Mouse (Mus musculus): ENCODE measurements around the gene Morn5. TPM values are rescaled to one million over a fixed set of nuclear protein-coding genes. Genes with fewer than 3 reads are reported as not detected.

The Morn5 gene
- polyA plus RNA-seq, 1 experiment from 2014 or later, result not detected

DNA sequence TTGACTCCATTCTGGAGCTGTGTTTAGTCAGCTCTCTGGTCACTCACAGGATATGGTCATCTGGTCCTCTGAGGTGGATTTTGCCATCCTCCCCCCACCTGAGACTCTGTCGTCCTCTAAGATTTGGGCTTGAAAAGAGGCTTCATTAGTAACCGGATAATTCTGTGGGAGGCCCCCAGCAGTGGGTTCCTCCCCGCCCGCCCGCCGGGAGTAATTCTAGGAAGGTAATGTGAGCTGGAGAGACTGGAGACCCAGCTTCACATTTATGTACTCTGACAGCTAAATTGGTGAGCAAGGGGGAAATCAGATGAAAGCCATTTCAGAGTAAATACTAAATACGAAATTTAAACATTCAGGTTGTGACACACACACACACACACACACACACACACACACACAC lies 59.4 kb downstream of the Morn5 start:
- Histone ChIP-seq H3K36me3 (no peaks in the 10 kb centered on the region), H3K27me3 (peaks cover 80% of the 10 kb centered on the region), H3K4me2 (no peak overlapping the region), H3K4me3 (replicated peaks) (no peak overlapping the region), H3K27ac (no peak overlapping the region), H3K9ac (replicated peaks) (no peak overlapping the region), H3K4me1 (replicated peaks) (peaks cover 21% of the 10 kb centered on the region), H3K9me3 (no peaks in the 10 kb centered on the region)
- WGBS, result 4% methylated on average over 7 of the region's 7 CpGs
- ATAC-seq (ENCODE audit: insufficient number of reproducible peaks, insufficient read depth, low FRiP score, low TSS enrichment, low read depth), result no peak

GRCm38 (mm10) chr2:36112632-36113031 lies 63.4 kb downstream of the Morn5 start:
- Histone ChIP-seq H3K4me1 (replicated peaks) (no peaks in the 10 kb centered on the region), H3K4me2 (no peak overlapping the region), H3K9ac (replicated peaks) (no peak overlapping the region), H3K27ac (no peak overlapping the region), H3K9me3 (no peaks in the 10 kb centered on the region), H3K27me3 (peaks cover 40% of the 10 kb centered on the region), H3K36me3 (peaks cover 24% of the 10 kb centered on the region), H3K4me3 (replicated peaks) (no peak overlapping the region)
- no peak for ATAC-seq (ENCODE audit: insufficient number of reproducible peaks, insufficient read depth, low FRiP score, low TSS enrichment, low read depth)
- whole genome bisulfite sequencing, result 77% methylated on average over 3 of the region's 3 CpGs

DNA sequence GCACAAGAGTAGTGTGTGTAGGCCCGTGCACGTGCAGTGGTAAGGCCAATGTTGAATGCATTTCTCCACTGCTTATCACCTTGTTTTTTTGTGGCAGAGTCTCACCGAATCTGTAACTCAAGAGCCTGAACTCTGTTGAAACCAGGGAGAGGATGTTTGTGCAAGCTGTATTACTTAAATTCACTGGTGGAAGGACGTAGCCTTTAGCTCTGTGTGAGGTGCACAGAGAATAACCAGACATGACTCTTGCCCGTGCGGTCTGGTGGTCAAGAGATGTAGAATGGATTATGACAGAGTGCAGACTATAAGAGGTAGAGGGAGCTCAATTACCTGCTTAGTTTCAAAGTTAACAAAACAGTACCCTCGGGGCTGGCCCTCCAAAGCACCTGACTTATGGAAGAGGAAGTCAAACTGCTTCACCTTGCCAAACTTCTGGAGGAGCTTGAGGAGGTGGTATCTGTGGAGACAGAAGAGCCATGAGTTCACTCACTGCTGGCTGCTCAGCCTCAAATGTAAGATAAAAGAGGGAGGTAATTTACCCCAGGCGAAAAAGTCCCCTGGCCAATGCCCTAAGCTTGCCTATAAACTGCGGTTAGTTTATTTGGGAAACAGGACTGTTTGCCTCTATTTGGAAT lies 77.7 kb downstream of the Morn5 start:
- WGBS, result 92% methylated on average over 9 of the region's 9 CpGs
- H3K9me3 ChIP-seq, result no peaks in the 10 kb centered on the region
- no peak overlapping the region for H3K9ac ChIP-seq (replicated peaks)
- H3K36me3 ChIP-seq, result peaks cover 85% of the 10 kb centered on the region
- no peak overlapping the region for H3K4me2 ChIP-seq
- no peak for ATAC-seq (ENCODE audit: insufficient number of reproducible peaks, insufficient read depth, low FRiP score, low TSS enrichment, low read depth)
- H3K4me1 ChIP-seq (replicated peaks), result no peaks in the 10 kb centered on the region
- no peak overlapping the region for H3K27ac ChIP-seq
- H3K27me3 ChIP-seq, result no peaks in the 10 kb centered on the region
- H3K4me3 ChIP-seq (replicated peaks), result no peak overlapping the region

DNA sequence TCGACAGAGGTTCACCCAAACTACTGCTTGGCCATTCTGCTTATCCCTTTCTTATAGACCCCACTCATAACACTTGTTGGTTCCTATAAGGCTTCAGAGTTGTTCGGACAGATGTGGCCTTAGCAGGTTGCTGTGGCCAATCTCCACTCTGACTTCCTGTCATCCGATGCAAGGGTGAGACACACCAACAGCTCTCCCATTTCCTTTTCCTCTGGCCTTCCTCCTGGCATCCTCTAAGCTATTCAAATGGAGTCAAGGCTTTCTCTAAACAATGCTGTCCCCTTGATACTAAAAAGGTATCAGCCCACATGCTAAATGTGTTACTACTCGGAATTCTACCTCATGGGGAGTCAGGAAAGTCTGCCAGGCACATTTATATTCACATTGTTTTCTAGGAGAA lies 78.7 kb downstream of the Morn5 start:
- H3K27ac ChIP-seq, result no peak overlapping the region
- ATAC-seq (ENCODE audit: insufficient number of reproducible peaks, insufficient read depth, low FRiP score, low TSS enrichment, low read depth), result no peak
- no peaks in the 10 kb centered on the region for H3K4me1 ChIP-seq (replicated peaks)
- H3K4me3 ChIP-seq (replicated peaks), result no peak overlapping the region
- no peaks in the 10 kb centered on the region for H3K9me3 ChIP-seq
- H3K4me2 ChIP-seq, result no peak overlapping the region
- no peaks in the 10 kb centered on the region for H3K27me3 ChIP-seq
- H3K9ac ChIP-seq (replicated peaks), result no peak overlapping the region
- WGBS, result 76% methylated on average over 4 of the region's 4 CpGs
- peaks cover 85% of the 10 kb centered on the region for H3K36me3 ChIP-seq

GRCm38 (mm10) chr2:36129051-36129450 lies 79.8 kb downstream of the Morn5 start:
- no peak overlapping the region for H3K9ac ChIP-seq (replicated peaks)
- no peak overlapping the region for H3K4me2 ChIP-seq
- peaks cover 85% of the 10 kb centered on the region for H3K36me3 ChIP-seq
- H3K27me3 ChIP-seq, result no peaks in the 10 kb centered on the region
- ATAC-seq (ENCODE audit: insufficient number of reproducible peaks, insufficient read depth, low FRiP score, low TSS enrichment, low read depth), result no peak
- H3K9me3 ChIP-seq, result no peaks in the 10 kb centered on the region
- no peak overlapping the region for H3K27ac ChIP-seq
- no peak overlapping the region for H3K4me3 ChIP-seq (replicated peaks)
- 65% methylated on average over 3 of the region's 3 CpGs for WGBS
- H3K4me1 ChIP-seq (replicated peaks), result no peaks in the 10 kb centered on the region

Other genes starting within 250 kb of the Morn5 start
- 1.3 and 1.5 TPM in 2 replicates for gene Ttll11, start 69.5 kb upstream of the Morn5 start, polyA plus RNA-seq (2016; fragmentation: Nextera tagmentation; extraction: Ambion mirVana)
- gene Ndufa8, start 52 bp upstream of the Morn5 start, polyA plus RNA-seq (2016; fragmentation: Nextera tagmentation; extraction: Ambion mirVana), result 181 and 194 TPM in 2 replicates
- gene Lhx6, start 56.0 kb downstream of the Morn5 start, polyA plus RNA-seq (2016; fragmentation: Nextera tagmentation; extraction: Ambion mirVana), result 0.95 and 1.0 TPM in 2 replicates
- 26.5 and 26.7 TPM in 2 replicates for gene Mrrf, start 86.9 kb downstream of the Morn5 start, polyA plus RNA-seq (2016; fragmentation: Nextera tagmentation; extraction: Ambion mirVana)
- 90.8 and 95.6 TPM in 2 replicates for gene Rbm18, start 87.3 kb downstream of the Morn5 start, polyA plus RNA-seq (2016; fragmentation: Nextera tagmentation; extraction: Ambion mirVana)
- gene Ptgs1, start 181.0 kb downstream of the Morn5 start, polyA plus RNA-seq (2016; fragmentation: Nextera tagmentation; extraction: Ambion mirVana), result 4.7 and 4.8 TPM in 2 replicates

All from limb, embryonic 12.5 days (tissue).